Mouse (Mus musculus) right cerebral cortex, postnatal 10 days (tissue): ENCODE data around the gene Psme2.
A peak's percentile ranks its signal among the peaks of the same experiment; 100 is the strongest.

ENCODE experiments used
- DNase-seq, 2 experiments: peaks; one replicate each; pipeline ENCODE4 v3.0.0; 2021; ENCODE audit warnings: low spot score in 2 of 2

Psme2 gene

DNA sequence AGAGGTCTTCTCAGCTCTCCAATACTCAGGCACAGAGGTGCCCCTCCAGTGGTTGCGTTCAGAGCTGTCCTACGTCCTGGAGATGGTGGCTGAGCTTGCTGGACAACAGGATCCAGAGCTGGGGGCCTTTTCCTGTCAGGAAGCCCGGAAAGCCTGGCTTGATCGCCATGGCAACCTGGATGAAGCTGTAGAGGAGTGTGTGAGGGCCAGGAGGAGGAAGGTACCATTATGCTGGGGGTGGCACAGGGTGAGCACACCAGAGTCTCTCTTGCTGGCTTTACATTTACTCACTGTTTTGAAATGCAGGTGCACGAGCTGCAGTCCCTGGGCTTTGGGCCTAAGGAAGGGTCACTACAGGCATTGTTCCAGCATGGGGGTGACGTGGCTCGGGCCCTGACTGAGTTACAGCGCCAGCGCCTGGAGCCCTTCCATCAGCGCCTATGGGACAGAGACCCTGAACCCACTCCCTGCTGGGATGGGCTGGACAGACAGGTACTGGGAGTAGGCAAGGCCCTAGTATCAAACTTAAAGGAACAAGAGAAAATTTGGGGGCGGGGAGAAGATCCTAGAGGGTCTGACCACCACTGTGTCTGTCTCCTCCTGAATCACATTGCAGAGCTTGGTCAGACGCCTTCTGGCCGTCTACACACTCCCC, 5.2 kb upstream of the Psme2 start:
- peak; percentile 70 to 77 for DNase-seq

DNA sequence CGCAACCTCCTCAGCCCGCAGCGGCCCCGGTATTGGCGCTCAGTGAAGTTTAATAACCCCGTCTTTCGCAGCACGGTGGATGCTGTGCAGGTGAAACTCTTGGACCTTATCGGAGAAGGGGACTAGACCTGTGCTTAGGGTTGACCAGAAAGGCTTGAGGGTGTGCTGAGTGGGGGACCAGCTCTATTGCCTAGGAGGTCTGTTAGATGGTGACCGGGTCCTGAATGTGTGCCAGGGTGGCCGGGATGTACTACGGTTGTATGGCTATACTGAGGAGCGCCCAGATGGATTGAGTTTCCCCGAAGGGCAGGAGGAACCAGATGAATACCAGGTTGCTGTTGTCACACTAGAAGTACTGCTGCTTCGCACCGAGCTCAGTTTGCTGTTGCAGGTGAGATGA, 1.3 kb upstream of the Psme2 start:
- no peak for DNase-seq

DNA sequence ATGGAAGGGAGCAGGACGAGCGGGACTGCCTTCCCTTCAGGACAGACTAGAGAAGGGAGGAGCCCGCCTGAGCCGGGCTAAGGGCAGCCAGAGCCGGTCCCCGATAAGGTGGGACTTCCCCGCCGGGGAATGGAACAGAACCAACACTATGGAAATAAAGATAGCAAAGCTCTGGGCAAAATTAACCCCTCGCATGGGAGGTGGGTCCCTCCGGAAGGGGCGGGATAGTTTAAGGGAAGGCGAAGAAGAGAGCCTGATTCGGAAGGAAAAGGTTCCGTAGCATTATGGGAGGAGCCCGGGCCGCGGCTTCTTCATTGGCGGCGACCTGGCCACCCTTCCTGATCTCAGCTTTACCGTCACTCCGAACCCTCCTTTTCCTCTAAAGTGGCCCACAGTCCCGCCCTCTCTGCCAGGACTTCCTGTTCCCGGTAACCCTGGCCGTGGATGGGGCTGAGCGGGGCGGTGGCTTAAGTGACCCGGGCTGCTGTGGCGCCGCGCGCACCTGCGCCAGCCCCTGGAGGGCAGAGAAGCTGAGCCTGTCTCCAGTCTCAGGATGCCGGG, 498 bp upstream of the Psme2 start, which contains the start of gene Rnf31:
TSS of gene Rnf31 (plus strand) at position 378 of the 561 bp plus-strand sequence.
- DNase-seq, result peak; percentile 95 to 97

- no peak for DNase-seq
These were observed 1.0 kb downstream of the Psme2 start for GRCm38 (mm10) chr14:55589771-55590448.

GRCm38 (mm10) chr14:55589271-55589670, 1.6 kb downstream of the Psme2 start:
- DNase-seq, result no peak

DNA sequence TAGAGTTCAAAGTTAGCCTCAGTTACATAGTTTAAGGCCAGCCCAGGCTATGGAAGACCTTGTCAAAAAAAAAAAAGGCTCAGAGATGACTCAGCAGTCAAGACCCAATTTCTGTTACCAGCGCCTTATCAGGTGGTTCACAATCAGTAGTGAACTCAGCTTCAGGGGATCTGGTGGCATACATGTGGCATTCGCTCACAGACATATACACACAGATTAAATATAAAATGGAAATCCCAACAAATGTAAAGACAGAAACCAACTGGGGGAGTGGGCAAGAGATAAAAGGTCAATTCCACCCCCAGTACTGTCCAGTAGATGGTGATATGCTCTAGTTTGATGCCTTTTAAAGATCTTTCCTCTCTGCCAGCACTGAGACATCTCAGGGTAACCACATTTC, 4.8 kb downstream of the Psme2 start:
- DNase-seq, result no peak

DNA sequence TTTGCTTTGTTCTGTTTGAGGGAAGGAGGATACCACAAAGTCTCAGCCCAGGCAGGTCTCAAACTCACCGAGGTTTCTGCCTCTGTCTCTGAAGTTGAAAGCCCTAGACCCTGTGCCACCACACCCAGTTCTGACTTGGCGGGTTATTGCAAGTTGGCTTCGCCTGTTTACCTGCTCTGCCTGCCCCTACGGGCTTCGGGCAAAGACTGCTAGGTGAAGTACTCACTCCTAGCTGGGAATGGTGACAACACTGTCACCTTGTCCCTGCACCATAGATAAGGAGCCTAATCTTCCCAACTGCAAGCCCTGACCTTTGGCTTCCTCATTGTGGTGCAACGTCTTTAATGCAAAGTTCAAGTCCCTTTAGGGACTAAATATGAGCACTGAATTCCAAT, 5.3 kb downstream of the Psme2 start:
- DNase-seq, result no peak

- peak; percentile 77 to 78 for DNase-seq
These were observed 6.0 kb downstream of the Psme2 start, which contains the start of gene Emc9 for GRCm38 (mm10) chr14:55584702-55585565. Gene Emc9 (minus strand): TSS chr14:55585302.

DNA sequence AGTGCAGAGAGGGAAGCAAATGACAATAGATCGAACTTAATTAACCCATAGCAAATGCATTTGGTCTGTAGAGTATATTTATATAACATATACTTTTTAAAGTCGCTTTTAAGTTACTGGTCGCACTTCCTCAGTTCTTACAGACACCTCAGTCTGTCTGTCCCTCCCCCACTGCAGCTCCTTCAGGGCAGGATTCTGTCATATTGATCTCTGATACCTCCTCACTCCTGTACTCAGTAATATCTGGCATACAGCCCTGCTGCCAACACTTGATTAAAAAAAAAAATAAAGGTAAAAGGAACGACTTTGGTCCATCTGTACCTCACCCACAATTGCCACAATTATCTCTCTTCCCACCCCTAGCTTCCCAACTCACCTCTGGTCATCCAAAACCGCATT, 6.6 kb downstream of the Psme2 start:
- no peak for DNase-seq

GRCm38 (mm10) chr14:55581981-55582681, 8.8 kb downstream of the Psme2 start:
- no peak for DNase-seq

DNA sequence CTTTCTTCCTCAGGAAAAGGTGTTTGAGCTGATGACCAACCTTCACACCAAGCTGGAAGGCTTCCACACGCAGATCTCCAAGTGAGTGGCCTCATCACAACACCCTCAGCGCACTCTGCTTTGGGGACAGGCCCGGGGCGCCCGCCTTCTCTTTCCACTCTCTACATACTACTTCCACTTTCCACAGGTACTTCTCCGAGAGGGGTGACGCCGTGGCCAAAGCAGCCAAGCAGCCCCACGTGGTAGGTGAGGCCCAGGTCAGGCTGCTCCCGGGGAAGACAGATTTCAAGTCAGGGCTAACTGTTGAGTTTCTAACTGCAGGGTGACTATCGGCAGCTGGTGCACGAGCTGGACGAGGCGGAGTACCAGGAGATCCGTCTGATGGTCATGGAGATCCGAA, 10.2 kb downstream of the Psme2 start:
- DNase-seq, result peak in 1 of 2 experiments; percentile 33

GRCm38 (mm10) chr14:55579511-55580496, 11.1 kb downstream of the Psme2 start:
- DNase-seq, result no peak

GRCm38 (mm10) chr14:55578668-55579269, 12.1 kb downstream of the Psme2 start:
- DNase-seq, result peak; percentile 61 to 70

GRCm38 (mm10) chr14:55577871-55578667, 12.8 kb downstream of the Psme2 start, which contains the start of gene Psme1:
Gene Psme1 (plus strand): TSS chr14:55578123.
- peak; percentile 90 to 91 for DNase-seq

DNA sequence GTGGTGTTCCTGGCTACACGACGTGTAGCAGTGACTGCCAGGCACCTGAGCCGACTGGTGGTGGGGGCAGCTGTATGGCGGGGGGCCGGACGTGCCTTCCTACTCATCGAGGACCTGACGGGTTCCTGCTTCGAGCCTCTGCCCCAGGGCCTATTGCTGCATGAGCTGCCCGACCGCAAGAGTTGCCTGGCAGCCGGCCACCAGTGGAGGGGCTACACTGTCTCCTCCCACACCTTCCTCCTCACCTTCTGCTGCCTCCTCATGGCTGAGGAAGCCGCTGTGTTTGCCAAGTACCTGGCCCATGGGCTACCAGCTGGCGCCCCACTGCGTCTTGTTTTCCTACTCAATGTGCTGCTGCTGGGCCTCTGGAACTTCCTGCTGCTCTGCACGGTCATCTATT, 14.5 kb downstream of the Psme2 start:
- DNase-seq, result no peak

GRCm38 (mm10) chr14:55575711-55576110, 15.2 kb downstream of the Psme2 start:
- no peak for DNase-seq

DNA sequence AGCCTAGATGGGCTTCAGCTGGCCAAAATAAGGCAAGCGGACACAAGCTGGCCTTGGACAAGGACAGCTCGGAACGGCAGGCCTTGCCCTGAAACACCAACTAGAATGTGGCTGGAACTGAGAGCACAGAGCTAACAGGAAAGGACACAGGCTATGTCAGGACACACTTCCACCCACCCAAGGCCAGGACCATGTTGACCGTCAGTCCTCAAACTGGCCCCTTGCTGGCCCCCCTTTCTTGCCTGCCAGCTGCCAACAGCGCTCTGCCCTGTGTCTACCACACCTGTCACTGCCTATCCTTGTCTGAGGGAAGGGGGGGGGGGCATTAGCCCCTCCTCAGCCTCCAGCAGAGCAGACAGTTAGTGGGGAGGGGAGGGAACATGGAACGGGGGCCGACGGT, 15.6 kb downstream of the Psme2 start, which contains the start of gene Fitm1:
TSS of gene Fitm1 (plus strand) at position 316 of the 400 bp plus-strand sequence.
- DNase-seq, result no peak

DNA sequence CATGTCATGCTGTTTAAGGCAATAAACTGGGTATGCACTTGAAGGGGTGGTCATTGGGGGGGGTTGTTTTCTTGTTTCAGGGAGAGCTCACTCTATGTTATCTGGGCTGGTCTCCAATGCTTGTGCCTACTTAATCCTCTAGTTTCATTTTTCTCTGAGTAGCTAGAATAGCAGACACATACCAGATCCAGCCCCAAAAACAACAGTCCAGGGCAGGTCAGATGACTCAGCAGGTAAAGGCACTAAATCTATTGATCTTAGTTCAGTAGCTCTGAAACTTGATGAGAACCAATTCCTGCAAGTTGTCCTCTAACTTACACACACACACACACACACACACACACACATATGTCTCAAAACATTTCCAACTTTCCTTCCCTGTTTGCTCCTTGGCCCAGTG, 19.2 kb downstream of the Psme2 start:
- DNase-seq, result no peak

GRCm38 (mm10) chr14:55570588-55570987, 20.3 kb downstream of the Psme2 start:
- DNase-seq, result no peak
